Mouse (Mus musculus) frontal cortex, postnatal 25 days (tissue): ENCODE measurements around the gene Ero1lb.
"Not testable (repeated sequence)": the region's sequence is repeated elsewhere in the genome, so short reads cannot be mapped to it uniquely, and the experiment has no call there.

Experiments
- DNase-seq, 2 experiments: peaks; one replicate each; pipeline ENCODE4 v3.0.0; 2022; ENCODE audit warnings: low spot score in 2 of 2

The Ero1lb gene

GRCm38 (mm10) chr13:12574979-12575536 lies 9.4 kb downstream of the Ero1lb start:
- DNase-seq = no peak

- DNase-seq = no peak
Observed at GRCm38 (mm10) chr13:12578145-12578544, 12.5 kb downstream of the Ero1lb start.

GRCm38 (mm10) chr13:12589003-12589402 lies 23.3 kb downstream of the Ero1lb start:
- peak; percentile 31 to 32 for DNase-seq

GRCm38 (mm10) chr13:12597075-12597474 lies 31.4 kb downstream of the Ero1lb start:
- not testable (repeated sequence) for DNase-seq

GRCm38 (mm10) chr13:12610206-12610605 lies 44.5 kb downstream of the Ero1lb start:
- DNase-seq = not testable (repeated sequence)

GRCm38 (mm10) chr13:12614026-12614425 lies 48.4 kb downstream of the Ero1lb start:
- not testable (repeated sequence) for DNase-seq

GRCm38 (mm10) chr13:12614591-12614990 lies 48.9 kb downstream of the Ero1lb start:
- DNase-seq = not testable (repeated sequence)

- DNase-seq = not testable (repeated sequence)
Observed at GRCm38 (mm10) chr13:12615014-12615413, 49.3 kb downstream of the Ero1lb start.

- not testable (repeated sequence) for DNase-seq
Observed at GRCm38 (mm10) chr13:12616489-12616888, 50.8 kb downstream of the Ero1lb start.

- DNase-seq = not testable (repeated sequence)
Observed at GRCm38 (mm10) chr13:12619808-12620207, 54.1 kb downstream of the Ero1lb start.

- DNase-seq = not testable (repeated sequence)
Observed at GRCm38 (mm10) chr13:12626061-12626460, 60.4 kb downstream of the Ero1lb start.

GRCm38 (mm10) chr13:12627746-12628145 lies 62.1 kb downstream of the Ero1lb start:
- not testable (repeated sequence) for DNase-seq

- DNase-seq = not testable (repeated sequence)
Observed at GRCm38 (mm10) chr13:12628181-12628580, 62.5 kb downstream of the Ero1lb start.

GRCm38 (mm10) chr13:12630252-12630651 lies 64.6 kb downstream of the Ero1lb start:
- not testable (repeated sequence) for DNase-seq

GRCm38 (mm10) chr13:12634941-12635588 lies 69.4 kb downstream of the Ero1lb start:
- not testable (repeated sequence) for DNase-seq

- DNase-seq = not testable (repeated sequence)
Observed at GRCm38 (mm10) chr13:12642795-12643194, 77.1 kb downstream of the Ero1lb start.

- DNase-seq = not testable (repeated sequence)
Observed at GRCm38 (mm10) chr13:12646676-12647075, 81.0 kb downstream of the Ero1lb start.

GRCm38 (mm10) chr13:12650020-12650876 lies 84.6 kb downstream of the Ero1lb start:
- peak; percentile 40 to 53 for DNase-seq

GRCm38 (mm10) chr13:12650877-12651176 lies 85.2 kb downstream of the Ero1lb start:
- peak; percentile 29 to 40 for DNase-seq
